Mouse (Mus musculus): ENCODE results near the gene Cadm1. TPM values are rescaled to one million over a fixed set of nuclear protein-coding genes. Genes with fewer than 3 reads are reported as not detected.

Gene Cadm1
- polyA plus RNA-seq, 1 experiment from 2014 or later: 190 TPM

DNA sequence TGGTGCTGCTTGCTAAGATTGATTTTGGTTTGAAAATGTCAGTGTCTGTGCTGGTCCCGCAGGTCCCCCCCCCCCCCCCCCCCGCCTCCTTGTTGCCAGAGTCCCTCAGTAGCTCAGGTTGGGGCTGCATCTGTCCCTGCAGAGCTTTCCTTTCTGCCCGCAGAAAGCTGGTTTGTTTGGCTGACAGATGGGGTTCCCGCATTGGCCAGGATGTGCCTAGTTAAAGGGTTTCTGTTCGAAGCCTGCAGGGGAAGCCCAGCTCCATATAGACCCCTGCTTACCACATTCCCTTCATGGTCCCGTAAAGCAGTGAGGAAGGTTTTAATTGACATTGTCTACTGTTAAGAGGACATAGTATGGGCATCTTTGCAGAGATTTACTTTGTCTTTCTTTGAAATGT lies 78.9 kb downstream of the Cadm1 start:
- no peak overlapping the region for H3K9ac ChIP-seq (ENCODE audit: low read length)
- no peaks in the 10 kb centered on the region for H3K9me3 ChIP-seq (ENCODE audit: control insufficient read depth, low read length)
- ATAC-seq (ENCODE audit: insufficient read depth, low FRiP score, low TSS enrichment) (no peak), DNase-seq (ENCODE audit: low spot score) (no peak)
- no peaks in the 10 kb centered on the region for H3K27me3 ChIP-seq (ENCODE audit: control insufficient read depth, insufficient read depth, low read length)
- H3K27ac ChIP-seq (ENCODE audit: low read depth, low read length): no peak overlapping the region
- H3K4me1 ChIP-seq (ENCODE audit: control insufficient read depth, insufficient read depth, low read length): no peaks in the 10 kb centered on the region
- WGBS: 52% methylated on average over 5 of the region's 6 CpGs
- H3K4me2 ChIP-seq (ENCODE audit: low read depth): no peak overlapping the region
- no peaks in the 10 kb centered on the region for H3K36me3 ChIP-seq (ENCODE audit: control insufficient read depth, insufficient read depth, low read length)
- H3K4me3 ChIP-seq (ENCODE audit: low read depth, low read length): no peak overlapping the region

DNA sequence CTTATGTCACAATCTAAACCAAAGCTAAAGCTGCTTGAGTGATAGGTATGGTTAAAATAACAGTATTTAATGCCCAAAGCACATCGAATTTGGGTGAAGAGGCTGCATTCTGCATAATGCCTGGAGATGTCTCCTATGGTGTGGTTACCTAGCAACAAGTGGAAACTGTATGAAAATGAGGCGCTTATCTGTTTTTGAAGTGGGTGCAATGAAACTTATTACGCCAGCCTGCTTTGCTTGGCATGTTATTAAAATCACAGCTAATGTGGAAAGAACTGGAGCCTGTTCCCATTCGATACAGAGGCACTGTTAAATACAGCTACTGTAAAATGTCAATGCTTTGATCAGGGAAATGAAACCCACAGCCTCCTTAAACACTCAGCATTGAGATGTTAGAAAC lies 79.5 kb downstream of the Cadm1 start:
- WGBS: 77% methylated on average over 4 of the region's 4 CpGs
- Histone ChIP-seq H3K27ac (ENCODE audit: low read depth, low read length) (no peak overlapping the region), H3K4me3 (ENCODE audit: low read depth, low read length) (no peak overlapping the region), H3K9me3 (ENCODE audit: control insufficient read depth, low read length) (no peaks in the 10 kb centered on the region), H3K9ac (ENCODE audit: low read length) (no peak overlapping the region), H3K4me1 (ENCODE audit: control insufficient read depth, insufficient read depth, low read length) (no peaks in the 10 kb centered on the region), H3K4me2 (ENCODE audit: low read depth) (no peak overlapping the region), H3K27me3 (ENCODE audit: control insufficient read depth, insufficient read depth, low read length) (no peaks in the 10 kb centered on the region), H3K36me3 (ENCODE audit: control insufficient read depth, insufficient read depth, low read length) (no peaks in the 10 kb centered on the region)
- ATAC-seq (ENCODE audit: insufficient read depth, low FRiP score, low TSS enrichment) (no peak), DNase-seq (ENCODE audit: low spot score) (no peak)

DNA sequence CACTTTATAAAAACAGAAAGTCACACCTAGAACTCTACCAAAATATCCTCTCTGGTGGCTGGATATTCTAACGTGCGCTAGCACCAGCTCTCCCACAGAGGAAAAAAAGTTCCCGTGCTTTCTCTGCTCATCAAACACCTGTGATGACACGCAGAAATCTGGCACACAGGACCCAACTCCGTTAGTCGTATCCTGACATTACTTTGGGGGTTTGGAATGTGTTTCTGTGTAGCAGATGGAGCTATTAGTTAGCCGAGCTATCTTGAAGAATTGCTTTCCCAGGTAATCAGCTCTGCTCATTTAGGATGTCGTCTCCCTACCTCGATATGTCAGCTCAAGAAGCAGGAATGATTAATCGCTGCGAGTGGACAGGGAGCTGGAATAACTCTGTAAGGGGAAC lies 80.3 kb downstream of the Cadm1 start:
- DNase-seq (ENCODE audit: low spot score) (no peak), ATAC-seq (ENCODE audit: insufficient read depth, low FRiP score, low TSS enrichment) (no peak)
- 80% methylated on average over 11 of the region's 11 CpGs for WGBS
- no peaks in the 10 kb centered on the region for H3K9me3 ChIP-seq (ENCODE audit: control insufficient read depth, low read length)
- H3K27ac ChIP-seq (ENCODE audit: low read depth, low read length): no peak overlapping the region
- H3K4me2 ChIP-seq (ENCODE audit: low read depth): no peak overlapping the region
- no peaks in the 10 kb centered on the region for H3K36me3 ChIP-seq (ENCODE audit: control insufficient read depth, insufficient read depth, low read length)
- no peaks in the 10 kb centered on the region for H3K4me1 ChIP-seq (ENCODE audit: control insufficient read depth, insufficient read depth, low read length)
- H3K4me3 ChIP-seq (ENCODE audit: low read depth, low read length): no peak overlapping the region
- H3K27me3 ChIP-seq (ENCODE audit: control insufficient read depth, insufficient read depth, low read length): no peaks in the 10 kb centered on the region
- H3K9ac ChIP-seq (ENCODE audit: low read length): no peak overlapping the region

DNA sequence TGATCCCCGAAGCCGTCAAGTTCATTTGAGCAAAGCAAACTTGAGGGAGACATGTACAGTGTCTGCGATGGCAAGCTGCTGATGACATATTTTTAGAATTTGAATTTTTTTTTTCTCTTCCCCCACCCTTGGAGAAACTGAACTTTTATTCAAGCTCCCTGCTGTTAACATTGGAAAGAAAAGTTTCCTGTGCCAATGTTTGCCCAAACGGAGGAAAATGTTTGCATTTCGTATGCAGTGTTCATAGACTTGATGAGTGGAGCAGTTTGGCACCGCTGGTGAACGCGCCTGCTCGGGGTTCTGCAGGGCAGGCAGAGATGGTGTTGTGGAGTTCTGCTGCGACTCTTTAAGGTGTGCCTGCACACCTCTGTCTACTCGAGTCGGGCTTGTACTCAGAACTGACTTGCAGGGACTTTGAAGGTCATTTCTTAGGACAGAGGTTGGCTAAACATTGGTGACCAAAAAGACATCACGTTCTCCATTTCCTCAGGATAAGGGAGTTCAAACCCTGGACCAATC lies 83.0 kb downstream of the Cadm1 start:
- no peaks in the 10 kb centered on the region for H3K27me3 ChIP-seq (ENCODE audit: control insufficient read depth, insufficient read depth, low read length)
- H3K4me1 ChIP-seq (ENCODE audit: control insufficient read depth, insufficient read depth, low read length): 0 out of 2 replicates have a peak, but pooled peaks cover 2% of the 10 kb centered on the region
- ATAC-seq (ENCODE audit: insufficient read depth, low FRiP score, low TSS enrichment) (no peak), DNase-seq (ENCODE audit: low spot score) (no peak)
- H3K9me3 ChIP-seq (ENCODE audit: control insufficient read depth, low read length): no peaks in the 10 kb centered on the region
- no peaks in the 10 kb centered on the region for H3K36me3 ChIP-seq (ENCODE audit: control insufficient read depth, insufficient read depth, low read length)
- no peak overlapping the region for H3K9ac ChIP-seq (ENCODE audit: low read length)
- H3K4me2 ChIP-seq (ENCODE audit: low read depth): no peak overlapping the region
- 90% methylated on average over 13 of the region's 13 CpGs for WGBS
- H3K27ac ChIP-seq (ENCODE audit: low read depth, low read length): no peak overlapping the region
- no peak overlapping the region for H3K4me3 ChIP-seq (ENCODE audit: low read depth, low read length)

DNA sequence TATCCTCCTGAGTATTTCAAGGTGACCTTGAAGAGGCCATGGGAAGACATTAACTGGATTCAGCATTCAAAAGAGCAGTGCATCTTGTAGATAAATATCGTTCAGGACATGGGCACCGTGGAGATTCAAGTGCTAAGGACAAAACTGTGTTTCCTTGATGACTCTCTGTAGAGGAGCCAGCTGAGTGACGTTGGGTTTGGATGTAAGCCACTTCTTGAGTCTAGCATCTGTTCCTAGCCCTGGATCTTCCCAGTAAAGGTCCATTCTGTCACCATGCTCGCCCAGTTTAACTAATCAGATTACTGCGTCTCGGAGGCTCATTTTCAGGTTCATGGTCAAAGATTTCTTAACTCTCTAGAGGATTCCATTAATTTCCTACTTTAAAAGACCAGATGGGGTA lies 85.1 kb downstream of the Cadm1 start:
- Histone ChIP-seq H3K4me1 (ENCODE audit: control insufficient read depth, insufficient read depth, low read length) (0 out of 2 replicates have a peak, but pooled peaks cover 2% of the 10 kb centered on the region), H3K4me2 (ENCODE audit: low read depth) (no peak overlapping the region), H3K27ac (ENCODE audit: low read depth, low read length) (no peak overlapping the region), H3K9me3 (ENCODE audit: control insufficient read depth, low read length) (no peaks in the 10 kb centered on the region), H3K27me3 (ENCODE audit: control insufficient read depth, insufficient read depth, low read length) (no peaks in the 10 kb centered on the region), H3K9ac (ENCODE audit: low read length) (no peak overlapping the region), H3K36me3 (ENCODE audit: control insufficient read depth, insufficient read depth, low read length) (no peaks in the 10 kb centered on the region), H3K4me3 (ENCODE audit: low read depth, low read length) (no peak overlapping the region)
- 80% methylated on average over 6 of the region's 6 CpGs for WGBS
- no peak for ATAC-seq (ENCODE audit: insufficient read depth, low FRiP score, low TSS enrichment)
- DNase-seq (ENCODE audit: low spot score): no peak

DNA sequence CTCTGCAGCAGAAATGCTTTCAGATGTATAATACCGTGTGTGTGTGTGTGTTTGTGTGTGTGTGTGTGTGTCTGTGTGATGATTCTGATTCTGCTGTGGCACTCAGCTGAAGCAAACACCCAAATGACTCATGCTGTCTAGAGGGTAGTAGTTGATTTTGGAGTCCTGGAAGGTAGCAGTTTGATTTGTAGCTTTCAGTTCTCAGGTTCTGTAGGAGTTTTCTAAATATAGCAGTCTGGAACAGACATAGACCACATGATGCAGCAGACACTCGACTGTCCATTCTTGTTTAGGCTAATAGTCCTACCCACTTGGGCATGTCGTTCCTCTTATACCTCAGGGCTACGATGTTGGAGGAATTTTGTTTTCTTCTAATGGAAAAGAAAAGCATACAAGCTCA lies 86.4 kb downstream of the Cadm1 start:
- H3K4me3 ChIP-seq (ENCODE audit: low read depth, low read length): no peak overlapping the region
- no peak for ATAC-seq (ENCODE audit: insufficient read depth, low FRiP score, low TSS enrichment)
- WGBS: 78% methylated on average over 4 of the region's 4 CpGs
- no peak for DNase-seq (ENCODE audit: low spot score)
- no peaks in the 10 kb centered on the region for H3K9me3 ChIP-seq (ENCODE audit: control insufficient read depth, low read length)
- H3K27ac ChIP-seq (ENCODE audit: low read depth, low read length): no peak overlapping the region
- H3K27me3 ChIP-seq (ENCODE audit: control insufficient read depth, insufficient read depth, low read length): no peaks in the 10 kb centered on the region
- H3K4me1 ChIP-seq (ENCODE audit: control insufficient read depth, insufficient read depth, low read length): peaks cover 3% of the 10 kb centered on the region; the same call in 1 of the 2 replicates
- no peak overlapping the region for H3K9ac ChIP-seq (ENCODE audit: low read length)
- no peak overlapping the region for H3K4me2 ChIP-seq (ENCODE audit: low read depth)
- H3K36me3 ChIP-seq (ENCODE audit: control insufficient read depth, insufficient read depth, low read length): no peaks in the 10 kb centered on the region

DNA sequence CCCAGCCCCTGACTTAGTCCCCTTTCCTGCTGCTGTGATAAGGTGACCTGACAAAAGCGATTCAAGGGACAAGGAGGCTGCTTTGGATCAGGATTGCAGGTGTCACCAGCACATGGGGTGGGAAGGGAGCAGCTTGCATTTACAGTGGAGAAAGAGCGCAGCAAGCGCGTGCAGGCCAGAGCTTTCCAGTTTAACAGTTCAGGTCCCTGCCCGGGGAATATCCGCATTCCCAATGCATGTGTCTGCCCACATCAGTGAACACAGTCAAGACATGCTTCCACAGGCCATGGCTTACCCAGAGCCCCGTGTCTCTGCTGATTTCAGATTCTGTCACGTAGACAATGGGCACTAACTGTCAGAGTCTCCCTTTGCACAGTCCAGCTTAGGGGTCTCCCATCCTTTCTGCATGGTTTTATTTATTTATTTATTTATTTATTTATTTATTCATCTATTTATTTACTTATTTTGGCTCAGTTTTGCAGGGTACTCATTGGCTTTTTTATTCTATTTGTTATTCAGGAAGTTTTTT lies 89.6 kb downstream of the Cadm1 start:
- DNase-seq (ENCODE audit: low spot score): no peak
- Histone ChIP-seq H3K4me2 (ENCODE audit: low read depth) (no peak overlapping the region), H3K4me1 (ENCODE audit: control insufficient read depth, insufficient read depth, low read length) (peaks cover 16% of the 10 kb centered on the region), H3K9me3 (ENCODE audit: control insufficient read depth, low read length) (no peaks in the 10 kb centered on the region), H3K27ac (ENCODE audit: low read depth, low read length) (no peak overlapping the region), H3K4me3 (ENCODE audit: low read depth, low read length) (no peak overlapping the region), H3K9ac (ENCODE audit: low read length) (no peak overlapping the region), H3K27me3 (ENCODE audit: control insufficient read depth, insufficient read depth, low read length) (no peaks in the 10 kb centered on the region), H3K36me3 (ENCODE audit: control insufficient read depth, insufficient read depth, low read length) (no peaks in the 10 kb centered on the region)
- 80% methylated on average over 8 of the region's 8 CpGs for WGBS
- no peak for ATAC-seq (ENCODE audit: insufficient read depth, low FRiP score, low TSS enrichment)

DNA sequence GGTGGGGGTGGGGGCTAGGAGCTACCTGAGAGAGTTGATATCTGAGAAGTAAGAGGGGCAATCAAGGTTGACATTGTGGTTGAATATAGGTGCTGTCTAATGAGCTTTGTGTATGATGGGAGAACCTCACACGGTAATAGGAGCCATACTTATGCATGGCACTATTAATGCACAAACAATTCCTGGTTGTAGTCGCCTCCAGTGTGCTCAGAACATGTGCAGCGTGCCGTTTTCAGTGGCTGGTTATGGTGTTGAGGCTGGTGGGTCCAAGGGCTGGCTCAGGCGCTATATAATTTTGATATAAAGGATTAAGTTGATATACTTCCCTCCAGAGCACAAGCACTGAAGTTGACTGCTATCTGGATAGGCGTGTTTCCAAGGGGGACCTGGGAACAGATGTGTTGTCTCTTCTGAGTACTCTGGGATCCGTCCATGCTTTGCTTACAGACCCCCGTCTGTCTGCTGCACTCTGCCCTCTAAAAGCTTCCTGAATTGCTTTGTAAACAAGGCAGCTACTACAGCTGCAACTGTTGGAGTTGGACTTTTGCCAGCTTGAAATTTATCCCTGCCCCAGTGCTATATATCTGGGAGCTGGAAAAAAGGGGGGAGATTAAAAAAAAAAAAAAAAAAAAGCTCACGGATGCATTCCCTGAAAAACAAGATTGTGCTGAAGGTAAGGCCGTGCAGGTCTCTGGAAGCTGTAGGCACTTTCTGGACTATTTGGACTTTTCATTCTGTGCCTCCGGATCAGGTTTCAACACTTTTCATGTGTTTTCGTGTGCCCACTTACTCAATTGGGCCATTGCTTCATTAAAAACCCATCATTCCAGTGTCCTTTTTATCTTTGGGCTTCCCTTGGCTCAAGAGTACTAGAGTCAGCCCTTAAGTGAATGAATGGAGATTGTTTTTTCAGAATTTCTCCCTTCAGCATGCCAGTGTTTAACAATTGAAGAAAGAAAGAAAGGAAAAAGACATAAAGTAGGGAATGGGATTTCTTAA lies 93.8 kb downstream of the Cadm1 start:
- Histone ChIP-seq H3K27me3 (ENCODE audit: control insufficient read depth, insufficient read depth, low read length) (no peaks in the 10 kb centered on the region), H3K4me1 (ENCODE audit: control insufficient read depth, insufficient read depth, low read length) (peaks cover 14% of the 10 kb centered on the region), H3K9me3 (ENCODE audit: control insufficient read depth, low read length) (no peaks in the 10 kb centered on the region), H3K36me3 (ENCODE audit: control insufficient read depth, insufficient read depth, low read length) (no peaks in the 10 kb centered on the region), H3K4me3 (ENCODE audit: low read depth, low read length) (no peak overlapping the region), H3K9ac (ENCODE audit: low read length) (no peak overlapping the region), H3K27ac (ENCODE audit: low read depth, low read length) (no peak overlapping the region), H3K4me2 (ENCODE audit: low read depth) (no peak overlapping the region)
- ATAC-seq (ENCODE audit: insufficient read depth, low FRiP score, low TSS enrichment): no peak
- no peak for DNase-seq (ENCODE audit: low spot score)
- WGBS: 54% methylated on average over 12 of the region's 12 CpGs

Measured in neural tube, embryonic 11.5 days (tissue).